Mouse (Mus musculus) cerebellum, postnatal 14 days (tissue): Measurements from ENCODE around the gene Eaf2.

Source experiments
- DNase-seq, 2 experiments: peaks; one replicate each; pipeline ENCODE4 v3.0.0; 2021; ENCODE audit warnings: mixed read lengths in 2 of 2

Eaf2 gene

GRCm38 (mm10) chr16:36828820-36829219 lies 46.0 kb downstream of the Eaf2 start:
- DNase-seq, result no peak

- DNase-seq, result peak; percentile 88 to 89
Measured at GRCm38 (mm10) chr16:36828054-36828786, 46.6 kb downstream of the Eaf2 start, which contains the start of gene Iqcb1. Iqcb1 (plus strand) TSS chr16:36828385.

GRCm38 (mm10) chr16:36827611-36828053 lies 47.2 kb downstream of the Eaf2 start:
- no peak for DNase-seq

GRCm38 (mm10) chr16:36821474-36821873 lies 53.3 kb downstream of the Eaf2 start:
- DNase-seq, result no peak

GRCm38 (mm10) chr16:36820747-36821146 lies 54.1 kb downstream of the Eaf2 start:
- no peak for DNase-seq

GRCm38 (mm10) chr16:36820016-36820415 lies 54.8 kb downstream of the Eaf2 start:
- DNase-seq, result no peak

DNA sequence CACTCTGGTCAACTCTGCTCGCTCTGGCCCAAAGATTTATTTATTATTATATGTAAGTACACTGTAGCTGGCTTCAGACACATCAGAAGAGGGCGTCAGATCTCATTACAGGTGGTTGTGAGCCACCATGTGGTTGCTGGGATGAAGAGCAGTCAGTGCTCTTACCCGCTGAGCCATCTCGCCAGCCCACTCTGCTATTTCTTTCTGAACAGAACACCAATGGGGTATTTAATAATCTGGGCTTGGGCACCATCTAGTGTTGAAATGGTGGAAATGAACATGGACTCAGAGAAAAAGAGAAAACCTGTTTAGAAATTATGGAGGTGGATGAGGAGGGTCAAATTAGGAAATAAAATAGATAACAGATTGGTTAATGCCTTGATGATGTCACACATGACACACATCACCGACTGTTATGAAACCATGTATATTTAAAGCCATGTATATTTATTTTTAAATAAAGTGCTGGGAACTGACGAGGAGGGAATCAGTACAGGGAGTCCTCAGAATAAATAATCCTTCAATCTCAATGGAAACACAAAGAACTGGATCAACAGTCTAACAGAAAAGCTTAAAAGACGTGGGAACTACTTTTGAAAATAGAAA lies 57.4 kb downstream of the Eaf2 start:
- peak; percentile 82 to 83 for DNase-seq

DNA sequence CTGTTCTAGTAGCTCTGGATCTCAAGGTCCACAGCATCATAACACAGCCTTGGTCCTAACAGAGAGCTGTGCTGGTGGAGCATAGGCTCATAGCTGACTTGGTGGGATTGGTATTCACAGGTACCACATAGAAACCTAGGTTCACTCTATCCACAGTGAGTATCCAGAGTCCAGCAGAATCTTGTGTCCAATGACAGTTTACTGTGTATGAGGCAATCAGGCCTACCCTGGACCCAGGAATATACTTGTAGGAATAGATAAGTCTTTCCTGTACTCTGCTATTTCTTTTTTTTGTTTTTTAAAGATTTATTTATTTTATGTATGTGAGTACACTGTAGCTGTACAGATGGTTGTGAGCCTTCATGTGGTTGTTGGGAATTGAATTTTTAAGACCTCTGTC lies 57.9 kb downstream of the Eaf2 start:
- no peak for DNase-seq

GRCm38 (mm10) chr16:36813680-36814079 lies 61.1 kb downstream of the Eaf2 start:
- no peak for DNase-seq

- no peak for DNase-seq
Measured at GRCm38 (mm10) chr16:36808616-36809015, 66.2 kb downstream of the Eaf2 start.

DNA sequence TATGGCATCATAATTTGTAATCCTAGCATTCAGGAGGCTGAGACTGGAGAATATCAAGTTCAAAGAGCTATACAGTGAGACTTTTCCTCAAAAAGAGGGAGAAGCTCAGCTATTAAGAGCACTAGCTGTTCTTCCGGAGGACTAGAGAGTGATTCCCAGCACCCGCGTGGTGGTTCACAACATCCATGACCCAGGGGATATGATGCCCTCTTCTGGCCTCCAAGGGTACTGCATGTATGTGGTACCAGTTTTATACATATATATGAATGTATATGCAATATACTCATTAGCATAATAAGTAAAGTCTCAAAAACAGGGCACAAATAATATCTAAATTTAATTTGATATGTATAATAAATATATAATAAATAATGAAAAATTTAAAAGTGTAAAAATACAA lies 72.4 kb downstream of the Eaf2 start:
- DNase-seq, result peak in 1 of 2 experiments; percentile 12

DNA sequence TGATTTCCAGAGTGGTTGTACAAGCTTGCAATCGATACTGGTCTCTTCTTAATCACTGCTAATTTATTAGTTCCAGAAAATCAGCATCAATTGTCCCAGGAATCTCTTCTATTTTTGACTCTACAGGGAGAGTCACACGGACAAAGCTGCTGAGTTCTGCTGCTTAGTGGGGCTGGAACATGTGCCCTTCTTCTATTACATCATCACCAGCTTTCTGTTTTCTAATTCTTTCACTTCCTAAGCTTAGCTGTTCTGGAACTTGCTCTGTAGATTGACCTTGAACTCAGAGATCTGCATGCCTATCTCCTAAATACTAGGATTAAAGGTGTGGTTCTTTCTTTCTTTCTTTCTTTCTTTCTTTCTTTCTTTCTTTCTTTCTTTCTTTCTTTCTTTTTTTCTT lies 76.5 kb downstream of the Eaf2 start:
- DNase-seq, result no peak

- DNase-seq, result no peak
Measured at GRCm38 (mm10) chr16:36794976-36795375, 79.8 kb downstream of the Eaf2 start.

- DNase-seq, result no peak
Measured at GRCm38 (mm10) chr16:36790166-36790565, 84.6 kb downstream of the Eaf2 start.

DNA sequence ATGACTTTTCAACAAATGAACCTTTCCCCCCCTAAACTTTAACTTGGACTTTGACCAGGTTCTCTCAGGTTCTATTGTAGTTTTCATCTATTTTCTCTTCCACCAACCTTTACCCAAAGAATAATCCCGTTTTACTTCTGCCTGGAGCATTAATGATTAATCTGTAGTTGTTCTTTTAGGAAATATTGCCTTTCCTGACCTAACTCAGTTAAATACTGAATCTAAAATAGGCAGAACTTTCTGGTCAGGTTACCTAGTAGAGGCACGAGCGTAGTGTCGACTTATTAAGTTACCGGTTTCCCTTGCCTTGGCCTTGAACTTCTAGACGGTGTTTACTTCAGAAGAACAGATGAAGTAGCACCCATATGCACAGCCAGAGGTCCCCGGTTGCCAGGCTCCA lies 88.3 kb downstream of the Eaf2 start:
- no peak for DNase-seq

DNA sequence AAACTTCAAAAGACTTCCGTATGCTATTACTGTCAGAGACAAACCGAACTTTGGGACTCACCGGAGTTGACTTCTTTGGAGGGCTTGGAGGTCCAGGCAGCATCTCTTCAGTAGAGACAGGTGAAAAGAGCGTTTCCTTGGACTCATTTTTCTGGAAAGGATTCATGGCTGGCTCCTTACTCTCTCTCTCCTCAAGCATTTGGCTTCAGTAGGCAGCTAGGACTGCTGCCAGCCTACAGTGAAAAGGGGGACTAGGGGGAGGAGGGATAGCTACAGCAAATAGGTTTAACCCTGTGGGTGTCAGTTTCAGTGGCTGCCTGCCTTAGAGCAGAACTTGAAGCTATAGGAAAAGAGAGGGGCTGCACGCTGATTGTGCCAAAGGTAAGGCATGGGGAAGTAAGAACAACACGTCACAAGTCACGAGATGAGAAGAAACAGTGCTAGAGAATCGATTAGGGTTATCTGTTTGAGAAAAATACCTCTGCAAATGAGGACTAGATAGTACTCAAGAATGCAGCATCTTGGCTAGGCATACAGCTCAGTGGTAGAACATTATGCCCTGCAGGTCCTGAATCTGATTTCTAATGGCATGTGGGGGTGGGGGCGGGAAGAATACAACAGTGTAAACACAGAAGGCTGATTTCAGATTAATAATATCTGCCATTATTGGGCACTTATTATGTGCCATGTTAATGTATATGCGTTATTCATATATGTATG lies 90.0 kb downstream of the Eaf2 start, which contains the start of gene Slc15a2:
Gene Slc15a2 (minus strand): TSS at position 369 of the 720 bp plus-strand sequence.
- peak; percentile 86 for DNase-seq

GRCm38 (mm10) chr16:36784146-36784545 lies 90.7 kb downstream of the Eaf2 start:
- peak in 1 of 2 experiments; percentile 20 for DNase-seq

- peak; percentile 23 to 37 for DNase-seq
Measured at GRCm38 (mm10) chr16:36775658-36776057, 99.1 kb downstream of the Eaf2 start.

GRCm38 (mm10) chr16:36772996-36773395 lies 101.8 kb downstream of the Eaf2 start:
- DNase-seq, result no peak

DNA sequence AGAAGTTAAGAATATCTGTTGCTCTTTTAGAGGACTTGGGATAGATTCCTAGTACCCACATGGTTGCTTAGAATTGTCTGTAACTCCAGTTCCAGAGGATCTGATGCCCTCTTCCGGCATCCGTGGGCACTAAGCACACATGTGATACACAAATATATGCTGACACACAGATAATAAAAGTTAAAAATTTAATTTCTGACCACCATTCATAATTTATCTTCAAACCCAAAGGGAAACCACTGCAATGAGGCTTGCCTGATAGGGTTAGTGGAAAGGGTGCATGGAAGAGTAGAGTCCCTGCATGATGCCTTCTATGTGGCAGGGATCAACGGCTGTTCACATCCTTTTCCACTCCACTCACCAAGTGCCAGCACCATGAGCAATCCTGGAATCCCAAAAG lies 103.1 kb downstream of the Eaf2 start:
- DNase-seq, result no peak

GRCm38 (mm10) chr16:36771244-36771643 lies 103.6 kb downstream of the Eaf2 start:
- no peak for DNase-seq

DNA sequence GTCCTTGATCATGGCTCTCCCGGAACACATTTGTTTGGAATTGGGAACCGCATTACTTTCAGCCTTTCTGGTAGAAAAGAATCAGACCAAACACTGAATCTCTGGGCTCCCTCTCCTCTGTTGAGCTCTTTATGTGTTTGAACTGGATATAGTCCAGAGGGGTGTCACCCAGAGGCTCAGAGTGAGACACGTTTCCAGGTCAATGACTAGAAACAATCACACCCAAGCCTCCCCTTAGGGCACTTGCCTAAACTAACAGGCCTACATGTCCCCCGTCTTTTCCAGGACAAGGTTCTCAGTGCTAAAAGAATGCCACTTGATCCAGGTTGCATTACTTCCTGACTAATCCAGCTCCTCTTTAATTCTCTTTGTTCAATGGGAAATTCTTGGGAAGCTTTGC lies 104.0 kb downstream of the Eaf2 start:
- peak; percentile 5 to 10 for DNase-seq

DNA sequence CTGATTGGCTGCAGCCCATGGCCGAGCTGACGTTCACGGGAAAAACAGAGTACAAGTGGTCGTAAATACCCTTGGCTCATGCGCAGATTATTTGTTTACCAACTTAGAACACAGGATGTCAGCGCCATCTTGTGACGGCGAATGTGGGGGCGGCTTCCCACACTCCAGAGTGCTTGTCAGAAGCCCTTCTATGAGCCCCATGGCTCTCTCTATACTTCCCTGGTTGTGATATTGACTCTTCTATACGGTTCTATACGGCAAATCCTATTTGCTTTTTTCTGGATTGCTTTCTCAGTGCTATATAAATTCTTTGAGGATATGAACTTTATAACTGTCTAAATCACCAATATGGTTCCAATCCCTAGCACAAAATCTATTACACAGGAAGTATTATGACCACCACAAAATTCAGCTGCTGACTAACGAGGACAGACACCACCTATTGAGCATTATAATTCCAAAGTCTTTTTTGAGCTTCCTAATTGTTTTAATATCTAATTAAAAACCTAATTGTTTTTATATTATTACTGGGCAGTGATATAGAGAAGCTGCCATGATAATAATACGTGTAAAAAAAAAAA lies 104.5 kb downstream of the Eaf2 start:
- peak in 1 of 2 experiments; percentile 8 for DNase-seq
